Mouse (Mus musculus) NIH3T3 (cell line): ENCODE results near the gene Dync1li1.

Experiments
- DNase-seq: peaks from one replicate; pipeline ENCODE4 v3.0.0-alpha.2; 2012; ENCODE audit warnings: low read depth

The Dync1li1 gene

GRCm38 (mm10) chr9:114768066-114768465 is 79.5 kb downstream of the Dync1li1 start:
- no peak for DNase-seq

- DNase-seq, result no peak
These were observed 81.6 kb downstream of the Dync1li1 start for GRCm38 (mm10) chr9:114770224-114770623.

DNA sequence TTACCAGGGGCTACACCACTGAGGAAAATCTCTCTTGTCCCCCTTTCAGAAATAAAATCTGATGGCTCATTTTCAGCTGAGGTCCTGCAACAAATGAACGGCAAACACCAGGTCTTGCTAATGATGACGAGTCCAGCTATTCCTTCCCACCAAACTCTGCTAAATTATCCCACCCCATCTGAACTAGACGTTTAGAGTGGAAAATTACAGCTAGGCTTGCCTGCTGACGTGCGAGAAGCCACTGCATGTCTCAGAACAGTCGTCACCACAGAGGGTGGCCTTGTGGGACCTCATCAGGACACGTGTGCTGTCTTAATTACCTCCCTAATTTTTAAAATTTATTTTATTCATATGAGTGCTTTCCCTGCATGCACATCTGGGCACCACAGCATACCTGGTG is 83.0 kb downstream of the Dync1li1 start:
- DNase-seq, result no peak
